Mouse (Mus musculus) adrenal gland, postnatal 36 days (tissue): ENCODE data around the gene Fastkd2. TPM values are rescaled to one million over a fixed set of nuclear protein-coding genes. Genes with fewer than 3 reads are reported as not detected.

Source experiments
- DNase-seq, 2 experiments: peaks; one replicate each; pipeline ENCODE4 v3.0.0; 2021; ENCODE audit warnings: mixed read lengths in 1 of 2
- long read RNA-seq, 2 experiments: library from polyadenylated mRNA; stranded (forward); transcript quantifications; one replicate each; pipeline ENCODE4 v2.0.0; 2021; ENCODE audit warnings: borderline sequencing depth in 2 of 2
- total RNA-seq, 2 experiments: library from RNA; stranded (reverse); gene quantifications; 2 replicates each; pipeline ENCODE4 v1.2.3; 2021

Gene Fastkd2
- total RNA-seq: 10 to 100 TPM; 22.7 to 29.2 TPM
- long read RNA-seq, experiment 1, full-length matches to known transcripts: 19 of 28 reads
- long read RNA-seq, experiment 1, partial matches to known transcripts: 4 of 28 reads
- long read RNA-seq, experiment 1, other reads (novel, unspliced or antisense): 5 of 28 reads
- long read RNA-seq, experiment 2, full-length matches to known transcripts: 15 of 18 reads
- long read RNA-seq, experiment 2, partial matches to known transcripts: 2 of 18 reads
- long read RNA-seq, experiment 2, other reads (novel, unspliced or antisense): 1 of 18 reads

GRCm38 (mm10) chr1:63730240-63730771 lies at the start of gene Fastkd2, which contains the start of gene Mdh1b:
Gene Fastkd2 (plus strand): TSS chr1:63730614.
Gene Mdh1b (minus strand): TSS chr1:63730318.
- DNase-seq: peak; percentile 89 to 90

- no peak for DNase-seq
Measured at GRCm38 (mm10) chr1:63686827-63687226, 43.6 kb upstream of the Fastkd2 start, which contains the start of gene Dytn. Gene Dytn (minus strand): TSS chr1:63686927.

GRCm38 (mm10) chr1:63696861-63697260 lies 33.6 kb upstream of the Fastkd2 start:
- DNase-seq: no peak

GRCm38 (mm10) chr1:63705733-63706132 lies 24.7 kb upstream of the Fastkd2 start:
- DNase-seq: peak in 1 of 2 experiments; percentile 3

GRCm38 (mm10) chr1:63708876-63709275 lies 21.5 kb upstream of the Fastkd2 start:
- DNase-seq: no peak

- DNase-seq: no peak
Measured at GRCm38 (mm10) chr1:63720161-63720560, 10.3 kb upstream of the Fastkd2 start.

- DNase-seq: peak; percentile 1
Measured at GRCm38 (mm10) chr1:63729796-63730195, 618 bp upstream of the Fastkd2 start.

GRCm38 (mm10) chr1:63756005-63756404 lies 25.6 kb downstream of the Fastkd2 start:
- no peak for DNase-seq

GRCm38 (mm10) chr1:63763212-63763694 lies 32.8 kb downstream of the Fastkd2 start:
- peak; percentile 30 to 51 for DNase-seq

- no peak for DNase-seq
Measured at GRCm38 (mm10) chr1:63763881-63764386, 33.5 kb downstream of the Fastkd2 start.

- no peak for DNase-seq
Measured at GRCm38 (mm10) chr1:63764395-63764794, 34.0 kb downstream of the Fastkd2 start.

- no peak for DNase-seq
Measured at GRCm38 (mm10) chr1:63768112-63768511, 37.7 kb downstream of the Fastkd2 start.

- no peak for DNase-seq
Measured at GRCm38 (mm10) chr1:63769167-63769566, 38.8 kb downstream of the Fastkd2 start, which contains the start of gene 4933402D24Rik. Gene 4933402D24Rik (minus strand): TSS chr1:63769267.

GRCm38 (mm10) chr1:63770309-63770708 lies 39.9 kb downstream of the Fastkd2 start:
- no peak for DNase-seq

- DNase-seq: no peak
Measured at GRCm38 (mm10) chr1:63776396-63776795, 46.0 kb downstream of the Fastkd2 start.

GRCm38 (mm10) chr1:63776902-63777630 lies 46.7 kb downstream of the Fastkd2 start:
- no peak for DNase-seq

GRCm38 (mm10) chr1:63794326-63794725 lies 63.9 kb downstream of the Fastkd2 start:
- DNase-seq: peak; percentile 12 to 53

Other genes starting within 250 kb of the Fastkd2 start
- gene Gm39653, start 114.6 kb upstream of the Fastkd2 start, total RNA-seq: not detected
- gene Dytn, start 43.7 kb upstream of the Fastkd2 start, total RNA-seq: not detected
- gene Mdh1b, start 296 bp upstream of the Fastkd2 start, total RNA-seq: not detected
- not detected for gene 4933402D24Rik, start 38.7 kb downstream of the Fastkd2 start, total RNA-seq